Mouse (Mus musculus) large intestine, adult 2 months (tissue): ENCODE results near the gene Slc44a1. TPM values are rescaled to one million over a fixed set of nuclear protein-coding genes. Genes with fewer than 3 reads are reported as not detected.

Source experiments
- DNase-seq: peaks from one replicate; pipeline ENCODE4 v3.0.0-alpha.2; 2012; ENCODE audit warnings: low read depth, low spot score
- WGBS: fragments of 180-500 bp; shearing (Covaris S2); methylation state at CpG from one replicate; pipeline ENCODE4 v1.1.7; 2018; 5-methylcytosine and 5-hydroxymethylcytosine counted together
- polyA plus RNA-seq: library from polyadenylated mRNA; depleted of rRNA; stranded (reverse); fragments of >200 nt; gene quantifications from 2 replicates; pipeline ENCODE4 v1.2.3, GENCODE M21; 2012

Slc44a1 gene
- polyA plus RNA-seq, 1 experiment, result 41.9 TPM

- DNase-seq, result no peak
- 96% methylated on average over 2 of the region's 2 CpGs for WGBS
These were observed 79.2 kb downstream of the Slc44a1 start for GRCm38 (mm10) chr4:53519429-53519828.

DNA sequence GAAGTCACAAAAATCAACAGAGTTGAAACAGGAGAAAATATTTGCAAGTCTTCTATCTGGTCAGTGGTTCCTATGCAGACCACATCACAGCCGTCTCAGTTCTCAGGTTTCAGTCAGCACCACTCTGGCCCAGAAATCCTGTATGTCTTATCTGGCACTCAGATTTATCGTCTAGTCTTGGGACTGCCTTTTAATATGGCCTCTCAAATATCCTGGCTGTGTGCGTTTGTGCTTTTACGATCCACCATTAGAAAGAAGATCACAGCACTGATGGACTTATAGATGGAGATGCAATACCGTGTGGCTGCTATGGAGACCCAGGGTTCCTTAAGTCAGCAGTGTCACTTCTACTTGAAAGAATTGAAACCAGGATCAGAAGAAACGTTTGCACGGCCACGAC is 80.8 kb downstream of the Slc44a1 start:
- DNase-seq, result no peak
- 66% methylated on average over 8 of the region's 8 CpGs for WGBS

DNA sequence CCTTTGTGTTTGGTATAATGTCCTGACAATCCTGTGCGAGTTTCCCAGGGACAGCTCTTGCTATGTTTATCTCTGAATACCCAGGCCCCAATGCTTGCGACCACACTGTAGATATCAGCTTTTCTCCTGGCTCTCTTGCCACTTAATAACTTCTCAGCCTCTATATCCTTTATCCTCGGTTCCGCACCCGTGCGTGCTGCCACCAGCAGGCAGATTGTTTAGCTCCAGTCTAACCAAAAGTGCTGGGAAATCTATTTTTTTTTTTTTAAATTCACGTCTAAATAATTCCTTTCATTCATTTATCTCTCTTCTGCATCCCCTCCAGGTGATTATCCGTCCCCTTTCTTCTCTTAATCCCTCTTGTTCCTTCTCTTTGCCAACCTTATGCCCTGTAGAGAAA is 82.4 kb downstream of the Slc44a1 start:
- DNase-seq, result no peak
- 88% methylated on average over 8 of the region's 8 CpGs for WGBS

DNA sequence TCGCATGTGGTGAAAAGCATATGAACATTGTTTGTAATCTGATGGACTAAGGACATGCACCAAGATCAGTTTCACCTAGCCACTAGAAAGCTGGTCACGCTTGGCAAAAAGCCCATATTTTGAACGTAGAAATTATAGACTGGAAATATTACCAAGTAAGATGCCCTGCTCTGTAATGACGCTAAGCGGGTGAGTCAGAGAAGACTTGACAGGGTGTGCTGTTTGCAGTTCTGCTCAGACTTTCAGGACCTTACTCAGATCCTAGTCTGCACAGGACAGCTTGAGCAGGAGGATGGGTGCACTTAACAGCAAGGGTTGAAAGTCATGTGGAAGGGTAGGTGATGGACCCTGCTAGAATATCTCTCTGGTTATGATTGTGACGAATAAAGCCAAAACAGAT is 85.3 kb downstream of the Slc44a1 start:
- no peak for DNase-seq
- 69% methylated on average over 6 of the region's 6 CpGs for WGBS

DNA sequence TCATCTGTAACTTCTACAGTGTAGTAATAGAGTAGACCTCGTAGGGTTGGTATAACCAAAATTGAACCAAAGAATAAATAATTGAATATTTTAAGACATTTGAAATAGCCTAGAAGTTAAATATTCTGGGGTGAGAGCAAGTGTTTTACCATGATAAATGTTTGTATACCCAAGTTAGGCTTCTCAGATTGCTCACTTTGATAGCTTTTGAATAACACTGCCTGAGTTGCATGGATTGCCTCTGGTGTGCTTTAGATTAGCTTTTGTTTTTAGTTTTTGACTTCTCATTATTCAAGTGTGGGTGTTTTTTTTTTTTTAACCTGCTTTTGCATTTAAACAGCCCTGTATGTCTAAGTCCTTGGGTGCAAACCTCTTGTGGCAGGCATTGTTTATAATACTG is 85.8 kb downstream of the Slc44a1 start:
- WGBS, result 87% methylated on average over 1 of the region's 1 CpGs
- DNase-seq, result no peak

- no peak for DNase-seq
- WGBS, result 49% methylated on average over 2 of the region's 2 CpGs
These were observed 86.2 kb downstream of the Slc44a1 start for GRCm38 (mm10) chr4:53526446-53526845.

- 90% methylated on average over 12 of the region's 12 CpGs for WGBS
These were observed 95.6 kb downstream of the Slc44a1 start for GRCm38 (mm10) chr4:53535795-53536194.

DNA sequence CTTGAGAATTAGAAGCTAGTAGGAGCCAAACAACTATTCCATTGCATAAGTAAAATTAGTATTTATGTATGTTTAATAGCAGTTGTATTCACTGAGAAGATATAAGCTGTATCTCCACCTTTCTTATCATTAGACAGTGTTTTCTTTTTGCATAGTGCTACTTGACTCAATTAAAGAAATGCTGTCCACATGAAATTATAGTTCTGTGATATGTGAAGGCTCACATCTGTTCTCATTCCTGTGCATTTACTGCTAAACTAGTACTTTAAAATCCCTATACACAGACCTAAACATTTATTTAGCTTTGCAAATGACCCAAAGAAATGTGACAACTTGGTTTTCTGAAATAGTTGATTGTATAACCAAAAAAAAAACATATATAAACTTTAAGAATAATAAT is 96.9 kb downstream of the Slc44a1 start:
- no peak for DNase-seq

More at GRCm38 (mm10) chr4:53535795-53536194, 95.6 kb downstream of the Slc44a1 start:
- DNase-seq, result no peak

DNA sequence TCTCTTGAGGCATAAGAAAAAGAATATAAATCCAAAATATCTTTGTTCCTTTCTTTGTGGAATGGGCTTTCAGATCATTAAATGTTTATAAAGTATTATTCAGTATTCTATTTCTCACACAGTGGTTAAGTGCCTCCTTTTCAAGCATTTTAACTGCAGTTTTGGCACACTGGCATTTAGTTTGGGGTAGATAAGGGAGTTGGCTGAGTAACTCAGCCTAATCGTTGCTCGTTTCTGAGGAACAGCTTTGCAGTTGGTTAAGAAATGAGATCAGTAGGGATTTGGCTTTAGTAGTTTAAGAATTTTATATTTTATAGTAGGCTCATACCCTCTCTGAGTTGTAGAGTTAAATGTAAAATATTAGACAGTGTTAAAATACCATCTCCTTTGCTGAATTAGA is 97.3 kb downstream of the Slc44a1 start:
- DNase-seq, result no peak
- 86% methylated on average over 2 of the region's 2 CpGs for WGBS

DNA sequence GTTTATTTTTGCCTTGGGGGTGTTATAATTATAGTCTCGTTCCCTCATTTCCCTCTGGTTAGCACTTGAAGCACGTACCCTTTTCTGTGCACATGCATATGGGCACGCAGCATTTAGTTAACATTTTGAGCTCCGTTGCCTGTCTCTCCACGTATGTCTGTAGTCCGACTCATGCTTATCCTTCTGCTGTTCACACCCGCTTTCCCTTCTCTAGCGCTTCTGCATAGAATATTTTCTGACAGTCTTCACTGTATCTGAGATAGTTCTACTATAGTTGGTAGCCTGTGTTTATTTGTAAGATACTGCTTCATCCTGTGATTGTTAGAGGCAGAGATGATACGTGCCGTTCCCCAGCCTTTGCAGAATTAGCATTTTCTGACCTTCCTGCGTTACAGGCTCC is 98.4 kb downstream of the Slc44a1 start:
- DNase-seq, result no peak
- 94% methylated on average over 11 of the region's 11 CpGs for WGBS

- 94% methylated on average over 11 of the region's 11 CpGs for WGBS
- no peak for DNase-seq
These were observed 99.7 kb downstream of the Slc44a1 start for GRCm38 (mm10) chr4:53539929-53540328.

DNA sequence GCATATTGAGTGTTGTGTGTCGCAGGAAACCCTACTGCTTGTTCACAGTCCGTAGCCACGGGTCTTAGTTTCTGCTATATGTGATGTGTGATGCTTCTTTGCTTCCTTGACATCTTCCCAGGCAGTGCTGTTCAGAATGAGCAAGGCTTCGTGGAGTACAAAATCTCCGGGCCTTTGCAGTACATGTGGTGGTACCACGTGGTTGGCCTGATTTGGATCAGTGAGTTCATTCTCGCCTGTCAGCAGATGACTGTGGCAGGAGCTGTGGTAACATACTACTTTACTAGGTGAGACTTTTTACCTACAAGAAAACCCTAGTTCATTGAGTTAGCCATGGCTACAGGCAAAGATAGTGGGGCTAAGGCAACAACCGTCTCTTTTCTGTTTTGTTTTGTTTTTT is 103.2 kb downstream of the Slc44a1 start:
- 88% methylated on average over 8 of the region's 8 CpGs for WGBS

GRCm38 (mm10) chr4:53544889-53545288 is 104.7 kb downstream of the Slc44a1 start:
- DNase-seq, result no peak
- WGBS, result 88% methylated on average over 1 of the region's 1 CpGs

More for the DNA sequence above, 103.2 kb downstream of the Slc44a1 start:
- DNase-seq, result no peak

- no peak for DNase-seq
- WGBS, result 92% methylated on average over 5 of the region's 5 CpGs
These were observed 107.2 kb downstream of the Slc44a1 start for GRCm38 (mm10) chr4:53547381-53547780.

DNA sequence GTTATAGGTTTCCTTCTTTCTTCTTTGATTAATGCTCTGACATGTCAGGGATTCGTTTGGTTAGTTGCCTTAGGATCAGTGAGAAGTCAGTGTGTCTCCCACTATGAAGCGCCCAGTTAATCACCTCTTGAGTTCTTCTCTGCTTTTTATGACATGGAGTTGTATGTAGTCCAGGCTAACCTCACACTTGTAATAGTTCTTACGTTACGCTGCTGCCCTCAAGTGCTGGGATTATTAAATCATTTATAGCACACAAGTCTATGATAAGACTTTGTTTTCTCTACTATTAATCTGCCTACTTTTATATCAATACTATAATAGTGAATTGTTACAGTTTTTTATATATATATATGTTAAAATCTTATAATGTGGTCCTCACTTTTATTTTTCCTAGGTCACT is 109.2 kb downstream of the Slc44a1 start:
- DNase-seq, result no peak
- WGBS, result 65% methylated on average over 4 of the region's 4 CpGs

DNA sequence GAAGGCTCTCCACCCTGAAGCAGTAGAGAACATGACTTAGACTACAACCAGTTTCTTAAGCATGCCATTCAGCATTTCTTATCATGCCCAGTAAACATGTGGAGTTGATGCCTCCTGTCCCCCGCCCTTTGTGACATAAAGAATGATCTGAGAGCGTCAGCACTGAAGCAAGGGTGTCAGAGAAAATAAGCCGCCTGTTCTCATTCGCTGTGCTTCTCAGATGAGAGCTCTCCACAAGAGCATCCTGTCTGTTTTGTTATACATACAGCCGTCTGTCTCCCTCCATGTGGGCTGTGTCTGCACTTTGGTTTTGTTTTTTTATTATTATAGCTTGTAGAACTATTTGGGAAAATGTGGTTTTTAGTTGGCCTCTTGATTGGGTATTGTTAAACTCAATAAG is 124.4 kb downstream of the Slc44a1 start:
- 83% methylated on average over 5 of the region's 5 CpGs for WGBS
- DNase-seq, result no peak

DNA sequence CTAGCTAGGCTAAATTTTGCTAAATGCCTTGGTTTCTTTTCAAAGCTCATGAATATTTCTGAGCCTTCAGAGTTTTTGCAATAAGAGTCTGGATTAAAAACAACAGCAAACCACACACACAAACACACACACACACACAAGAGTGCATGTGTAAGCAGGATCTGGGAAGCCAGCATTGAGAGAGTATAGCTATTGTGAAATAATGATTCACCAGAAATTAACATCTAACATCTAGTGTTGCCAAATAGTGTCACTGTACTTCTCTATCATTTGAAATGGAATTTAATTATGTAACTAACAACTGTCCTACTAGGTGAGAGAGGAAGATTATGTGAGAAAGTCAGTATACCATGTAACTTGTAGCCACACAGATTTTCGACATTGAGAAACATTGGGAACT is 126.9 kb downstream of the Slc44a1 start:
- 100% methylated on average over 1 of the region's 1 CpGs for WGBS
- DNase-seq, result no peak

DNA sequence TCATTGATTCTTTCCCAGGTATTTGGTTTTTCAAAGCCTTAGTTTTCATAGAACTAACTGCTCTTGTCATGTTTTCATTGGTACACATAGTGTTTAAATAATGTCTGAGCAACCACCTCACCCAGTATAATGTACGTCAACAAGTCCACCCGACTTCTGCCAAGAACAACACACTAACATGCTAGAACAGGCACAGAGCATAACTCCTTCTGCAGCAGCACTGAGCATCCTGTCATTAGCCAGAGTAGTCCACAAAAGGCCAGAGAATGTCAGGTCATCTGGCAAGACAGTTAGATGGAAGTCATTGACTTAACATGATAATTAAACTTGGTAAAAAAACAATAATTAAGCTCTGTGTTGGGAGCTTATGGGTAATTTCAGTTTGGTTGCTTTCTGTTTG is 135.3 kb downstream of the Slc44a1 start:
- DNase-seq, result no peak
- WGBS, result 66% methylated on average over 2 of the region's 2 CpGs

- no peak for DNase-seq
These were observed 147.5 kb downstream of the Slc44a1 start for GRCm38 (mm10) chr4:53587676-53588075.

- WGBS, result 81% methylated on average over 1 of the region's 1 CpGs
These were observed 148.7 kb downstream of the Slc44a1 start for GRCm38 (mm10) chr4:53588936-53589335.

GRCm38 (mm10) chr4:53589466-53589865 is 149.3 kb downstream of the Slc44a1 start:
- DNase-seq, result no peak
- 90% methylated on average over 4 of the region's 4 CpGs for WGBS

More at GRCm38 (mm10) chr4:53588936-53589335, 148.7 kb downstream of the Slc44a1 start:
- no peak for DNase-seq

DNA sequence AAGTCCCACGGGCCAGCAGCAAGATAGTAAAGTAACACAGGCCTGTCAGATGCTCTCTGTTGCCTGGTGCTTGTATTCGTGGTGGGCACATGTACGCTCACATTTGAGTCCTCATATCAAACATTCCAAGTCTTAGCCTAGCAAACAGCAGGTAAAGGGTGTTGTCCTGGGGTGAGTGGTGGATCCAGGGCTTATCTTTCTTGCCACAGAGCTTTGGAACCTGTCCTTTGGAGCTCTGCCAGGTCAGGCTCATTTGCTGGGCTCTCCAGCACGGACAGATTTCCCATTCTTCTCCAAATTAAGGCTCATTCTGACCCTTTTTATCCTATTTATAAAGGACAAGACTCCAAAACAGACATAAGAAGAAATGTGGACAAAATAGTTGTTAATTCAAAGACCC is 149.9 kb downstream of the Slc44a1 start:
- no peak for DNase-seq
- 45% methylated on average over 4 of the region's 4 CpGs for WGBS
